Mouse (Mus musculus): ENCODE data around the gene D230025D16Rik. TPM values are rescaled to one million over a fixed set of nuclear protein-coding genes. Genes with fewer than 3 reads are reported as not detected.

The D230025D16Rik gene
- total RNA-seq, 2 experiments from 2014 or later: 35.4 to 36.4 TPM

GRCm38 (mm10) chr8:105266775-105267174, 41.8 kb downstream of the D230025D16Rik start:
- DNase-seq (ENCODE audit: extremely low spot score in 1 of 2, low spot score in 1 of 2): no peak

GRCm38 (mm10) chr8:105268342-105269074, 43.6 kb downstream of the D230025D16Rik start:
- peak; percentile 62 to 66 for DNase-seq (ENCODE audit: extremely low spot score in 1 of 2, low spot score in 1 of 2)

GRCm38 (mm10) chr8:105269075-105269458, 44.1 kb downstream of the D230025D16Rik start:
- DNase-seq (ENCODE audit: extremely low spot score in 1 of 2, low spot score in 1 of 2): no peak

- DNase-seq (ENCODE audit: extremely low spot score in 1 of 2, low spot score in 1 of 2): no peak
These were observed 44.6 kb downstream of the D230025D16Rik start, which contains the start of gene Hsf4 for GRCm38 (mm10) chr8:105269461-105269947. Gene Hsf4 (plus strand): TSS chr8:105269801.

GRCm38 (mm10) chr8:105270101-105270915, 45.4 kb downstream of the D230025D16Rik start:
- DNase-seq (ENCODE audit: extremely low spot score in 1 of 2, low spot score in 1 of 2): no peak

GRCm38 (mm10) chr8:105270916-105271186, 45.9 kb downstream of the D230025D16Rik start:
- DNase-seq (ENCODE audit: extremely low spot score in 1 of 2, low spot score in 1 of 2): no peak

- no peak for DNase-seq (ENCODE audit: extremely low spot score in 1 of 2, low spot score in 1 of 2)
These were observed 50.4 kb downstream of the D230025D16Rik start for GRCm38 (mm10) chr8:105275387-105275786.

- no peak for DNase-seq (ENCODE audit: extremely low spot score in 1 of 2, low spot score in 1 of 2)
These were observed 50.9 kb downstream of the D230025D16Rik start, which contains the start of gene Nol3 for GRCm38 (mm10) chr8:105275840-105276239. Gene Nol3 (plus strand): TSS chr8:105276140.

- peak in 1 of 2 experiments; percentile 54 for DNase-seq (ENCODE audit: extremely low spot score in 1 of 2, low spot score in 1 of 2)
These were observed 51.6 kb downstream of the D230025D16Rik start for GRCm38 (mm10) chr8:105276292-105277120.

- DNase-seq (ENCODE audit: extremely low spot score in 1 of 2, low spot score in 1 of 2): peak; percentile 76 to 81
These were observed 54.0 kb downstream of the D230025D16Rik start for GRCm38 (mm10) chr8:105278911-105279334.

- no peak for DNase-seq (ENCODE audit: extremely low spot score in 1 of 2, low spot score in 1 of 2)
These were observed 55.6 kb downstream of the D230025D16Rik start for GRCm38 (mm10) chr8:105280567-105280966.

GRCm38 (mm10) chr8:105281821-105282220, 56.9 kb downstream of the D230025D16Rik start:
- no peak for DNase-seq (ENCODE audit: extremely low spot score in 1 of 2, low spot score in 1 of 2)

- no peak for DNase-seq (ENCODE audit: extremely low spot score in 1 of 2, low spot score in 1 of 2)
These were observed 57.3 kb downstream of the D230025D16Rik start for GRCm38 (mm10) chr8:105282239-105282638.

- peak in 1 of 2 experiments; percentile 56 for DNase-seq (ENCODE audit: extremely low spot score in 1 of 2, low spot score in 1 of 2)
These were observed 58.1 kb downstream of the D230025D16Rik start for GRCm38 (mm10) chr8:105283074-105283473.

- DNase-seq (ENCODE audit: extremely low spot score in 1 of 2, low spot score in 1 of 2): no peak
These were observed 60.6 kb downstream of the D230025D16Rik start for GRCm38 (mm10) chr8:105285514-105285913.

- DNase-seq (ENCODE audit: extremely low spot score in 1 of 2, low spot score in 1 of 2): no peak
These were observed 62.0 kb downstream of the D230025D16Rik start for GRCm38 (mm10) chr8:105286907-105287306.

GRCm38 (mm10) chr8:105288231-105288630, 63.3 kb downstream of the D230025D16Rik start:
- DNase-seq (ENCODE audit: extremely low spot score in 1 of 2, low spot score in 1 of 2): no peak

GRCm38 (mm10) chr8:105288958-105289732, 64.2 kb downstream of the D230025D16Rik start:
- peak; percentile 88 to 91 for DNase-seq (ENCODE audit: extremely low spot score in 1 of 2, low spot score in 1 of 2)

- DNase-seq (ENCODE audit: extremely low spot score in 1 of 2, low spot score in 1 of 2): peak in 1 of 2 experiments; percentile 34
These were observed 65.0 kb downstream of the D230025D16Rik start, which contains the start of gene 4931428F04Rik for GRCm38 (mm10) chr8:105289805-105290460. Gene 4931428F04Rik (minus strand): TSS chr8:105289864.

All from layer of hippocampus, postnatal 25 days (tissue).